Mouse (Mus musculus) hindbrain, embryonic 10.5 days (tissue): ENCODE measurements around the gene Lrmp. TPM values are rescaled to one million over a fixed set of nuclear protein-coding genes. Genes with fewer than 3 reads are reported as not detected.

ENCODE experiments used
- DNase-seq: peaks from one replicate; pipeline ENCODE4 v3.0.0-alpha.2; 2017; ENCODE audit warnings: low spot score
- H3K27ac ChIP-seq: fragments of 300-500 bp; sonication (generic); 2 replicates; pipeline ENCODE4 v1.5.1; 2016; ENCODE audit warnings: mild to moderate bottlenecking, moderate library complexity
- H3K27me3 ChIP-seq: fragments of 300-500 bp; sonication (generic); 2 replicates; pipeline ENCODE4 v1.6.1; 2016; ENCODE audit warnings: mild to moderate bottlenecking; ENCODE audit not compliant: poor library complexity, insufficient read depth, severe bottlenecking
- H3K36me3 ChIP-seq: fragments of 300-500 bp; sonication (generic); 2 replicates; pipeline ENCODE4 v1.6.1; 2016; ENCODE audit warnings: mild to moderate bottlenecking, moderate library complexity
- H3K4me1 ChIP-seq: fragments of 300-500 bp; sonication (generic); replicated peaks from 2 replicates; pipeline ENCODE4 v1.6.1; 2016; ENCODE audit warnings: mild to moderate bottlenecking
- H3K4me3 ChIP-seq: fragments of 300-500 bp; sonication (generic); 2 replicates; pipeline ENCODE4 v1.5.1; 2016; ENCODE audit warnings: mild to moderate bottlenecking, moderate library complexity
- H3K9me3 ChIP-seq: fragments of 300-500 bp; sonication (generic); 2 replicates; pipeline ENCODE4 v1.6.1; 2016; ENCODE audit warnings: mild to moderate bottlenecking, moderate library complexity
- WGBS: fragments of 180-500 bp; shearing (Covaris S2); methylation state at CpG from one replicate; pipeline ENCODE4 v1.1.7; 2016; 5-methylcytosine and 5-hydroxymethylcytosine counted together
- polyA plus RNA-seq: library from polyadenylated mRNA; unstranded; fragments of >200 nt; fragmentation: Nextera tagmentation; extraction: Ambion mirVana; gene quantifications from 2 replicates; pipeline ENCODE4 v1.2.1, GENCODE M21; 2016

Gene Lrmp
- 1.8 and 2.4 TPM in 2 replicates for polyA plus RNA-seq

DNA sequence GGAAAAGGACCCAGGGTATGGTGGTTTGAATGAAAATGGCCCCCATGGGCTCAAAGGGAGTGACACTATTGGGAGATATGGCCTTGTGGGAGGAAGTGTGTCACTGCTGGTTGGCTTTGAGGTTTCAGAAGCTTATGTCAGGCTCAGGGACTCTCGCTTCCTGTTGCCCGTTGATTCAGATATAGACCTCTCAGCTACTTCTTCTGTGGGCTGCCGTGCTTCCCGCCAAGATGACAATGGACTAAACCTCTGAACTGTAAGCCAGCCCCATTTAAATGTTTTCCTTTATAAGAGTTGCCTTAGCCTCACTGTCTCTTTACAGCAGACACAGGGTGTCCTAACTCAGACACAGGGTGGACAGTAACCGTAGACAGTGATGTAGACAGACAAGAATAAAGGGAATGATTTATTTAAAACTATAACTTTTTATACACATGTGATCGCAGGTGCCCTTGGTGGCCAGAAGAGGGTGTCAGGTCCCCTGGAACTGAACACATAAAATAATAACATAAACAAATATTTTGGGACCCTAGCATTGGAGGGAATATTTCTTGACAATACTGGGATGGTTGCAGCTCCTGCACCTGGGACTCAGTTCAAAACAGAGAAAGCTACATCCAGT is at the start of gene Lrmp:
Gene Lrmp, plus strand, starts transcription at position 178 of the 622 bp plus-strand sequence.
- 71% methylated on average over 6 of the region's 6 CpGs for WGBS
- DNase-seq: no peak
- H3K9me3 ChIP-seq: no peaks in the 10 kb centered on the region

DNA sequence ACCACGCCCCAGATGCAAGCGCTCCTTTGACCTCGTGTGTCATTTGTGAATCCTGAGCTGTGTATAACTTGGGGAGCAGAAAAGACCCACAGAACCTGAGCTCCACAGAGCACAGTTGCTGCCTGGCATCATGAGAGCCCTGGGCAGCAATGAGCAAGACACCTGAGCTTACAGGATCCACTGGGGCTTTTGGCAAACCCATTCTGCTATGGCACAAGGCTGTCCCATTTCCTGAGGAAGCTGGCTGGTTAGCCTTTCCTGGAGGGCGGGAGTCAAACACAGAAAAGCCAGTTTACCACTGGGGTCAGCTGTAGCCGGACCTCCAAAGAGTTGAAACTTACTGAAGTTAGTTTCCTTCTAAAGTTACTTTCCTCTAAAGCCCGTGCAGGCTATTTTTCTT is 49.0 kb upstream of the Lrmp start:
- no peak for DNase-seq
- Histone ChIP-seq H3K4me1 (peaks cover 17% of the 10 kb centered on the region), H3K9me3 (no peaks in the 10 kb centered on the region), H3K4me3 (no peak overlapping the region), H3K27me3 (no peaks in the 10 kb centered on the region), H3K27ac (no peak overlapping the region), H3K36me3 (peaks cover 6% of the 10 kb centered on the region)
- 82% methylated on average over 6 of the region's 6 CpGs for WGBS

More for the DNA sequence above, at the start of gene Lrmp:
- Histone ChIP-seq H3K27me3 (peaks cover 2% of the 10 kb centered on the region; the same call in 1 of the 2 replicates), H3K4me3 (peak within 1 kb of the TSS; percentile 24; the same call in 1 of the 2 replicates), H3K36me3 (no peaks in the 10 kb centered on the region), H3K4me1 (peaks cover 15% of the 10 kb centered on the region), H3K27ac (peak within 1 kb of the TSS; percentile 88)

DNA sequence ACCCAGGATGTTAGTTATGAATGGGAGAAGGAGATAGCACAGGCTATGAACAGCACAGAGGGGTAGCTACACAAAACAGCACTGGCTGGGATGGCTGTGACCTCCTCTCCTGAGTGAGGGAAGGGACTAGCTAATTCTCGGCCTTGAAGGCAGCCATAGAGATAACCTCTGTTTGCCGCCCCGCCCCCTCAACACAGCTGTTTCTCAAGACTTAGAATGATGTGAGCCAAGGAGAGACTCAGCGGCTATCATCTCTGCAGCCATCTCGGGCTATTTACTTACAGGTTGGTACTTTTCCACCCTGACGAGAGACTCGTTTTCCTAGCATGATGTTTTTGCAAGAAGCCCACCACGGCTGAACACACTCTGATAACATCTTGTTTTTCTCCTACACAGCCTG is 47.8 kb upstream of the Lrmp start:
- WGBS: 85% methylated on average over 8 of the region's 8 CpGs
- no peak for DNase-seq
- no peak overlapping the region for H3K4me3 ChIP-seq
- H3K9me3 ChIP-seq: no peaks in the 10 kb centered on the region
- peaks cover 15% of the 10 kb centered on the region for H3K4me1 ChIP-seq
- no peak overlapping the region for H3K27ac ChIP-seq
- no peaks in the 10 kb centered on the region for H3K27me3 ChIP-seq
- peaks cover 6% of the 10 kb centered on the region for H3K36me3 ChIP-seq

DNA sequence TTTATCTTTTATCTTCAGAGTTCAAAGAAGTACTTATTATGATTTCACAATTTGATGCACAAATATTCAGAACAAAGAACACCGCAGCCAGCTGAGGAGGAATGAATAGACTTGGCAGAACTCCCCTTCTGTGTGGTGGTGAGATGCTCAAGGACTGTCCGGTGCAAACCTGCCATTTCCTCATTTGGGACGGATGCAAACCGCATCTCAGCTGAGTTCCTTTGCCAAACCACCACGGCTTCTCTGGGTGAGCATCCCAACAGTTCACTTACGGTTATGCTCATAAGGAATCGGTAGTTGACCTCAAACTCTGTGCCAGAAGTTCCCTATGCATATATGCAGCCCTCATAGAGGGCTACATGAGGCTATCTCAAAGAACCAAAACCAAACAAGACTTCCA is 46.1 kb upstream of the Lrmp start:
- Histone ChIP-seq H3K27me3 (no peaks in the 10 kb centered on the region), H3K36me3 (peaks cover 6% of the 10 kb centered on the region), H3K27ac (no peak overlapping the region), H3K4me1 (peaks cover 17% of the 10 kb centered on the region), H3K9me3 (no peaks in the 10 kb centered on the region), H3K4me3 (no peak overlapping the region)
- DNase-seq: no peak
- WGBS: 91% methylated on average over 7 of the region's 7 CpGs

DNA sequence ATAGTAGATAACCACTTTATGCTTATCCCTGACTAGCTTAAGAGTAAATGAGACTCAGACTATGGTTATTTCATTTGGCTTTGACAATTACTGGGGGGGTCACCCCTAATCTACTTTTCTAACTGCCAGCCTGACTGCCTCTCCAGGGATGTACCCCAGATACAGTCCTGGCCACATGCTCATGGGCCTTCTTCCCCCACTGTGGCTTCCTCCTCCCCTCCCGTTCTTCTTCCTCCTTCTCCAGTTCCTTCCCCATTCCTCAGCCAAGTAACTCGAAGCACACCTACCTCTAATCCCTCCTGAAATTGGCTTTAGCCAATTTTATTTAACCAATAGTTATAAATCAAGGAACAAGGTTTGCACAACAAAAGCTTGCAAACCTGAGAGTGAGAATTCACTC is 45.5 kb upstream of the Lrmp start:
- 87% methylated on average over 2 of the region's 2 CpGs for WGBS
- no peak for DNase-seq
- Histone ChIP-seq H3K27me3 (no peaks in the 10 kb centered on the region), H3K27ac (no peak overlapping the region), H3K4me1 (peaks cover 22% of the 10 kb centered on the region), H3K9me3 (no peaks in the 10 kb centered on the region), H3K36me3 (peaks cover 6% of the 10 kb centered on the region), H3K4me3 (no peak overlapping the region)

DNA sequence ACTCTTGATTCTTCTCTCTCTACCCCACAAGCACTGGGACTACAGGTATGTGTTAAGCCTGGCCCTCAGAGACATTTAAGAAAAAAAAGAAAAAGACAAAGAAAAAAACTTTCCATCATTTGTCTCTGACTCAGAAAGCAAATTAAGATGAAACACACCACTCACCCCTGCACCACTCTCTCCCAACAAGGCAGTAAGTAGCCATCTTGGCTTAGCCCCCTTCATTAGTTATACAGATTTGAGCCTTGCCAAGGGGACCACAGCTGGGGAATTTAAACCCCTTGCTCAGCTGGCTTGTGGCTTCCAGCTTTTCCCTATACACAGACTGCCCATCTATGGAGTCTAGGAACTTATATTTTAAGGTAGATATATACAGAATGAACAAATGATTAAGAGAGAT is 41.0 kb upstream of the Lrmp start:
- Histone ChIP-seq H3K4me3 (peak overlapping the region; percentile 74), H3K27me3 (peaks cover 7% of the 10 kb centered on the region; the same call in 1 of the 2 replicates), H3K4me1 (peaks cover 25% of the 10 kb centered on the region; the same call in 1 of the 2 replicates), H3K9me3 (no peaks in the 10 kb centered on the region), H3K36me3 (no peaks in the 10 kb centered on the region), H3K27ac (no peak overlapping the region)
- no peak for DNase-seq

DNA sequence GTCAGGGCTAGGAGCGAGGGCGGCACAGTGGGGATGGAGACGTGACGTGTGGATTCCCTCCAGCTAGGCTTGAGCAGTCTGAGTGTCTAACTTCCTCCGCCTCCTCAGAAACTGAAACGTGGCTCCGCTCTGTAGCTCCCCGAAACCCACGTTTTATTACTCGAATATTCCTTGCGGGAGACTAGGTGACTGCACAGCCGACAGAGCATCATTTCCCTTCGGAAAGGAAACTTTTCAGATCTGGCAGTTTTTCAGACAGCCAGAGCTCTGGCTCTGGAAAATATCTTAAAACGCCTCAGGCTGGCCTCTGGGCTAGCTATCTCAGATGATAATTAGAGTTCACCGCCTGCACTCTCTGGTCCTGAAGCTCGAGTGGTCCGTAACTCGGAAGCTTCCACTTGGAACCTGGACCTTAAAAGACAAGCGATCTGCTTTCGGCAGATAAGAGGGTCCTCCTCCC is 40.3 kb upstream of the Lrmp start:
- Histone ChIP-seq H3K4me1 (peaks cover 25% of the 10 kb centered on the region; the same call in 1 of the 2 replicates), H3K9me3 (no peaks in the 10 kb centered on the region), H3K36me3 (no peaks in the 10 kb centered on the region), H3K27me3 (peaks cover 7% of the 10 kb centered on the region; the same call in 1 of the 2 replicates), H3K4me3 (peak overlapping the region; percentile 74), H3K27ac (peak overlapping the region; percentile 92)
- peak; percentile 53 for DNase-seq
- under 1% methylated on average over 20 of the region's 20 CpGs for WGBS

DNA sequence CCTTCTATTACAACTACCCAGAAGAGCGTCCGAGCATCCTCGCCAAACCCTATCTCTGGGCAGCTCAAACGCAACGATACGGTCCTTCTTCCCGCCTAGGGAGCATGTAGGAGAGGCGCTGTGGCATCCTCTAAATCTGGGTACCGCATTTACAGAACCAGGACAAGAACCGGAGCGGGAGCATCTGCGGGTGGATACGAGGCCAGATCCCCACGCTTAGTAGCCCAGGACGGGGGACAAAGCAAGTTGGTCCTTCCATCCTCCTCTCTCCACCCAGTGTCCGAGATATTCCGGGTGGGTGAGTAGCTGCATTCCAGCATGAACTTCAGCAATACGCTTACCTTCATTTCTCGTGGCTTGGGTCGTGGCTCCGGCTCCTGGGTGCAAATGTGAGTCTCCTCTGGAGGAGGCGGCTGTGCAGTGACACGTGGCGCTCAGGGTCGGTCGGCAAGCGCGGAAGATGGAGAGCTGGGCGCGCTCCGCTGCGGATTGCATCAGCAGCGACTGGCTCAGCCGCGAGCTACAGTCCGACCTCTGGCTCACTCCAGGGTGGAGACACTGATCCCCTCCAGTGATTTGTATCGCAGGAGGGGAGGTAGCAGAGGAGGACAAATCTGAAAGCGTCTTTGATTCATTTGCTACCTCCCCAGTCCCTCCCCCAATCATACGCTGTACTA is 39.8 kb upstream of the Lrmp start, which contains the start of gene Bcat1:
Gene Bcat1, minus strand, starts transcription at position 637 of the 677 bp plus-strand sequence.
- peaks cover 7% of the 10 kb centered on the region; the same call in 1 of the 2 replicates for H3K27me3 ChIP-seq
- no peaks in the 10 kb centered on the region for H3K36me3 ChIP-seq
- peak within 1 kb of the TSS; percentile 92 for H3K27ac ChIP-seq
- under 1% methylated on average over 39 of the region's 39 CpGs for WGBS
- H3K4me3 ChIP-seq: peak within 1 kb of the TSS; percentile 74
- peak; percentile 82 for DNase-seq
- no peaks in the 10 kb centered on the region for H3K9me3 ChIP-seq
- H3K4me1 ChIP-seq: peaks cover 25% of the 10 kb centered on the region; the same call in 1 of the 2 replicates

DNA sequence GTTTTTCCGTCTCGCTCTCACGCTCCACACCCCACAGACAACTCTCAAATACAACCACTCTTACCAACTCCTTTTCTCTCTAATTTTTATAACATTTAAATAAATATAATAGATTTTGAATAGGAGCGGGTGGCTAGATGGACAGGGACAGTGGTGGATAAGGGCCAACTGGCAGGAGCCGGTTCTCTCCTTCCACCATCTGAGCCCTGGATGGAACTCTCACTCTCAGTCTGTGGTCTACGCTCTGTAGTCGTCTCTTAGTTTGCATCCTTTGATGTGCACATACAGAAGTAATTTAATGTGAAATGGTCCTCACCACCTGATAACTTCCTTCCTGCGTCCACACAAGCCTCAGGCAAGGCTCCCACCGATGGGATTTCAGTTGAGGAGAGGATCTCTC is 39.2 kb upstream of the Lrmp start:
- peak; percentile 18 for DNase-seq
- no peaks in the 10 kb centered on the region for H3K9me3 ChIP-seq
- H3K36me3 ChIP-seq: no peaks in the 10 kb centered on the region
- peaks cover 7% of the 10 kb centered on the region; the same call in 1 of the 2 replicates for H3K27me3 ChIP-seq
- WGBS: 11% methylated on average over 9 of the region's 9 CpGs
- peak overlapping the region; percentile 92 for H3K27ac ChIP-seq
- H3K4me1 ChIP-seq: peaks cover 25% of the 10 kb centered on the region; the same call in 1 of the 2 replicates
- peak overlapping the region; percentile 74 for H3K4me3 ChIP-seq

DNA sequence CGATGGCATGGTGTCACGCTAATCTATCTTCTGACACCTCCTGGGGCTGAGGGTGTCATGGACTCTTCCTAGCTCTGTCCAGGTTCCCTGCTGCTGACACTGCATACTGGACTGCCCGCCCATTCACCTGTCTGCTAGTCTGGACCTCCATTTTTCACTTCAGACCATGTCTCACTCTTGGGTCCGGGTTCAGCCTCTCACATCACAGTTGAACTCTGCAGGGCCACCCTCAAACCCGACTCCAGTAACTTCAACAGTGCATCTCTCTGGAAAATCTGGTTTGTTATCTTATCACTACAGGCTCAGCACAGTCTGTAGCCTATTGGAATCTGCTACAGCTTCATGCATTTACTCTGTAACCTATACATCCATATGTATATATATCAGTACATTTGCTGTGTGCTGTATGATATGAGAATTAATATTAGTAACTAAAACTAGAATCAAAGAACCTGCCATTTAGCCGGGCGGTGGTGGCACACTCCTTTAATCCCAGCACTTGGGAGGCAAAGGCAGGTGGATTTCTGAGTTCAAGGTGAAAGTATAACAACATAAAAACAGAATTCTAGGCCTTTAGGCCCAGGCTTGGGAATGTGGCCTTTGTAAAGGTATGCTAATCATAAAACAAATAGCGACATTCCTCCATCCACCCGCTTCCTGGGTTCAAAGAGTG is 36.2 kb upstream of the Lrmp start:
- Histone ChIP-seq H3K27ac (no peak overlapping the region), H3K9me3 (no peaks in the 10 kb centered on the region), H3K4me1 (peaks cover 17% of the 10 kb centered on the region; the same call in 1 of the 2 replicates), H3K27me3 (peaks cover 7% of the 10 kb centered on the region; the same call in 1 of the 2 replicates), H3K4me3 (no peak overlapping the region), H3K36me3 (no peaks in the 10 kb centered on the region)
- no peak for DNase-seq
- WGBS: 78% methylated on average over 9 of the region's 9 CpGs

DNA sequence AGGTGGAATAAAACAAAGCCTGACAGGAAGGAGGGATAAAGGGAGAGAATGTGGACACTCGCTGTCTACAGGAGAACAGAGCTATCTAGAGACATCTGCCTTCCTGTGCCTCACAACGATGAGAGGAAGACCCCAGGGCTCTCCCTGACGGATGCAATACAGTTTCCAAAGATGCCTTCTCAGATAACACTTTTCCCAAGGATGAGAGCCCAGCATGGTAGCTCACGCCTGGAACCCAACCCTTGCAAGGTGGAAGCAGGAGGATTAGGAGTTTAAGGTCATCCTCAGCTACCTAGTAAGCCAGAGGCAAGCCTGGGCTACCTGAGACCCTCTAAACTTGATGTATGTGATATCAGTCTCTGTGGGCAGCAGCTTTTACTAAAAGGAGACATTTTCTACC is 33.7 kb upstream of the Lrmp start:
- Histone ChIP-seq H3K27ac (no peak overlapping the region), H3K36me3 (no peaks in the 10 kb centered on the region)
- WGBS: 66% methylated on average over 4 of the region's 4 CpGs

DNA sequence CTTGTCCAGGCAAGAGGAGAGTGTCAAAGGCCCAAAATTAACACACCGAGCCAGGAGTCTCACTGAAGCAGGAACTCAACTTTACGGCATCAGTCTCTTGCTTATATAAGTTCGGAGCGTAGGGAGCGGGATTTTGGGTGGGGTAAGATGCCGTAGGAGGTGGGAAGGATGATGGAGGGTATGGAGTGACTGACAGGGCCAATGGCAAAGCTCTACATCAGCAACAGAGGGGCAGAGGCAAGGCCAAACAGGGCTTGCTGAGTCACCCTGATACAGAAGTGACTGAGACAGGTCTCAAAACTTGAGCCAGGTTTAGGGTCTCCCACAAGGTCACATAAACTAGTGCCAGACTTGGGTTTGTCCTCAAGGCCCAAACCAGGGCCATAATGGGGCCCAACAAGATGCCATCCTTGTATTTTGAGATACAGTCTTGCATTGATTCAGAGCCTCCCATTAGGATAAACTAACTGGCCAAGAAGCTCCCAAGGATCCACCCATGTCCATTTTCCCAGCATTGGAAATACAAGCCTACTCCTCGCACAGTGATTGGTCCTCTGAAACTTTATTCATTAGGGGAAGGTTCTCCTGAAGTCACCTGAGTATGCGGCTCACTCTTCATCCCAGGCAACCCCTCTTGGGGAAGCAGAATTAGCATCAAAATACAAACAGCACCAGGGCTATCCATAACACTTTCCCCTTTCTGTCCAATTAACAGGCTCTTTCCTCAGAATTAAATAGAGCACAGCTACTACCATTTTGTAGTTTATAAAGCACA is 30.9 kb upstream of the Lrmp start:
- WGBS: 91% methylated on average over 8 of the region's 8 CpGs
- H3K27me3 ChIP-seq: no peaks in the 10 kb centered on the region
- no peaks in the 10 kb centered on the region for H3K36me3 ChIP-seq
- H3K4me1 ChIP-seq: no peaks in the 10 kb centered on the region
- H3K9me3 ChIP-seq: no peaks in the 10 kb centered on the region
- H3K27ac ChIP-seq: no peak overlapping the region
- no peak for DNase-seq
- H3K4me3 ChIP-seq: no peak overlapping the region

More for the DNA sequence above, 33.7 kb upstream of the Lrmp start:
- H3K4me3 ChIP-seq: no peak overlapping the region
- H3K4me1 ChIP-seq: no peaks in the 10 kb centered on the region
- peaks cover 7% of the 10 kb centered on the region; the same call in 1 of the 2 replicates for H3K27me3 ChIP-seq
- DNase-seq: no peak
- no peaks in the 10 kb centered on the region for H3K9me3 ChIP-seq
